Mouse (Mus musculus) kidney, embryonic 16.5 days (tissue): ENCODE results near the gene Tspan31. TPM values are rescaled to one million over a fixed set of nuclear protein-coding genes. Genes with fewer than 3 reads are reported as not detected.

Experiments
- ATAC-seq: fragments of 200-750 bp; cut with Nextera tagmentation; 2 replicates; pipeline ENCODE4 v1.8.0; 2017; ENCODE audit warnings: moderate TSS enrichment; ENCODE audit not compliant: low FRiP score, low TSS enrichment
- H3K27ac ChIP-seq: fragments of 300-500 bp; sonication (generic); 2 replicates; pipeline ENCODE4 v1.5.1; 2014; ENCODE audit warnings: low read length
- H3K27me3 ChIP-seq: fragments of 300-500 bp; sonication (generic); 2 replicates; pipeline ENCODE4 v1.6.1; 2014; ENCODE audit warnings: low read length, control low read depth, mixed read lengths; ENCODE audit not compliant: insufficient read depth
- H3K36me3 ChIP-seq: fragments of 300-500 bp; sonication (generic); 2 replicates; pipeline ENCODE4 v1.6.1; 2014; ENCODE audit warnings: low read length, control low read depth, mixed read lengths; ENCODE audit not compliant: insufficient read depth
- H3K4me1 ChIP-seq: fragments of 300-500 bp; sonication (generic); 2 replicates; pipeline ENCODE4 v1.6.1; 2014; ENCODE audit warnings: low read length, control low read depth, mixed read lengths; ENCODE audit not compliant: insufficient read depth
- H3K4me2 ChIP-seq: fragments of 300-500 bp; sonication (generic); replicated peaks from 2 replicates; pipeline ENCODE4 v1.6.1; 2014; ENCODE audit warnings: low read depth, low read length
- H3K4me3 ChIP-seq: fragments of 300-500 bp; sonication (generic); 2 replicates; pipeline ENCODE4 v1.5.1; 2014; ENCODE audit warnings: mild to moderate bottlenecking, low read length
- H3K9ac ChIP-seq: fragments of 300-500 bp; sonication (generic); replicated peaks from 2 replicates; pipeline ENCODE4 v1.6.1; 2014; ENCODE audit warnings: low read length
- H3K9me3 ChIP-seq: fragments of 300-500 bp; sonication (generic); 2 replicates; pipeline ENCODE4 v1.6.1; 2016; ENCODE audit warnings: low read length, control low read depth
- WGBS: fragments of 180-500 bp; shearing (Covaris S2); extraction: QIAGEN DNeasy Blood & Tissue Kit; methylation state at CpG from one replicate; pipeline ENCODE4 v1.1.7; 2014; 5-methylcytosine and 5-hydroxymethylcytosine counted together
- polyA plus RNA-seq: library from polyadenylated mRNA; unstranded; fragments of >200 nt; fragmentation: Nextera tagmentation; extraction: Ambion mirVana; gene quantifications from 2 replicates; pipeline ENCODE4 v1.2.1, GENCODE M21; 2015

The Tspan31 gene
- polyA plus RNA-seq, 1 experiment from 2014 or later = 205 TPM

GRCm38 (mm10) chr10:127101151-127101550 lies 31.1 kb upstream of the Tspan31 start:
- 81% methylated on average over 6 of the region's 6 CpGs for WGBS
- ATAC-seq = no peak
- no peak overlapping the region for H3K27ac ChIP-seq
- H3K4me2 ChIP-seq = no peak overlapping the region
- H3K9me3 ChIP-seq = no peaks in the 10 kb centered on the region
- no peak overlapping the region for H3K9ac ChIP-seq
- H3K27me3 ChIP-seq = no peaks in the 10 kb centered on the region
- H3K4me1 ChIP-seq = no peaks in the 10 kb centered on the region
- no peak overlapping the region for H3K4me3 ChIP-seq
- peaks cover 16% of the 10 kb centered on the region for H3K36me3 ChIP-seq

- H3K27ac ChIP-seq = no peak overlapping the region
- no peak overlapping the region for H3K4me3 ChIP-seq
- 77% methylated on average over 8 of the region's 8 CpGs for WGBS
- H3K4me2 ChIP-seq = no peak overlapping the region
- ATAC-seq = no peak
- H3K4me1 ChIP-seq = no peaks in the 10 kb centered on the region
- H3K36me3 ChIP-seq = peaks cover 23% of the 10 kb centered on the region
- H3K9me3 ChIP-seq = no peaks in the 10 kb centered on the region
- H3K9ac ChIP-seq = no peak overlapping the region
- no peaks in the 10 kb centered on the region for H3K27me3 ChIP-seq
Measured at GRCm38 (mm10) chr10:127100414-127100813, 30.4 kb upstream of the Tspan31 start.

DNA sequence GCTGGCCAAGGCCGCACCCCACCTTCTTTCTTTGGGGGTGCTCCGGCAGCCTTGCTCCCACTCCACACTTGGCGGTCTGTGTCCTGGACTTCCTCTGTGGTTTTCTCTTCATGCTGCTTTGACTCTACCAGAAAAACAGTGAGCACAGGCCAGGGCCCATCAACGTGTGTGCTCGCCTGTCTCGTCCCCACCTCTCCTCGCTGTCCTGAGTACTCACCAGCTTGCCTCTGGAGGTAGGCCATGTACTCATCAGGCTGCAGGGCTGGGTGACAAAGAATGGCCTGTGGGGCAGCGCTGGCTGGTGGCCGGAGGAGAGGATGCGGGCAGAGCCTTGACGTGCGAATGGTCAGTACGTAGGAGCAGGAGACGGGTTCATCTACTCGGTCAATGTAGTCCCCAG lies 29.8 kb upstream of the Tspan31 start:
- no peaks in the 10 kb centered on the region for H3K27me3 ChIP-seq
- no peaks in the 10 kb centered on the region for H3K4me1 ChIP-seq
- no peak overlapping the region for H3K27ac ChIP-seq
- H3K9me3 ChIP-seq = no peaks in the 10 kb centered on the region
- WGBS = 88% methylated on average over 15 of the region's 15 CpGs
- H3K4me2 ChIP-seq = no peak overlapping the region
- ATAC-seq = no peak
- H3K36me3 ChIP-seq = peaks cover 25% of the 10 kb centered on the region
- no peak overlapping the region for H3K9ac ChIP-seq
- no peak overlapping the region for H3K4me3 ChIP-seq

DNA sequence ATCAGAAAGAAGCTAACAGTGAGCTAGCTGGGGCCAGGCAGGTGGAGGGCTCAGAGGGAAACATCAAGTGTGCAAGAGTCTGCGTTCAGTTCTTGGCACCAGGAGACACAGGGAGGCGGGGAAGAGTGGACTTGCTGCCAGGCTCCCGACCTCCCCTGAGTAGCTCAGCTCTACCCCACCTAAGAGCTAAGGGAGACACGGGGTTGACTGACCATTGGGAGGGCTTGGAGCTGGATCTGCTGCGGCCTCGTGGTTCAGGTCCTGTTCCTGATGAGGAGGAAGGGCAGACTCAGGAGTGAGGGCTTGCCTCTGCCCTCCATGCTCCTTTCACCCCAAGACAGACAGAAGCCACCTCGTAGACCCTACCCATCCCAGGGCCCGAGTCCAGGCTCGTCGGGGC lies 29.1 kb upstream of the Tspan31 start:
- 90% methylated on average over 10 of the region's 10 CpGs for WGBS
- H3K27ac ChIP-seq = no peak overlapping the region
- peaks cover 25% of the 10 kb centered on the region for H3K36me3 ChIP-seq
- no peak for ATAC-seq
- no peaks in the 10 kb centered on the region for H3K4me1 ChIP-seq
- H3K9ac ChIP-seq = no peak overlapping the region
- H3K4me2 ChIP-seq = no peak overlapping the region
- no peak overlapping the region for H3K4me3 ChIP-seq
- no peaks in the 10 kb centered on the region for H3K9me3 ChIP-seq
- H3K27me3 ChIP-seq = no peaks in the 10 kb centered on the region

DNA sequence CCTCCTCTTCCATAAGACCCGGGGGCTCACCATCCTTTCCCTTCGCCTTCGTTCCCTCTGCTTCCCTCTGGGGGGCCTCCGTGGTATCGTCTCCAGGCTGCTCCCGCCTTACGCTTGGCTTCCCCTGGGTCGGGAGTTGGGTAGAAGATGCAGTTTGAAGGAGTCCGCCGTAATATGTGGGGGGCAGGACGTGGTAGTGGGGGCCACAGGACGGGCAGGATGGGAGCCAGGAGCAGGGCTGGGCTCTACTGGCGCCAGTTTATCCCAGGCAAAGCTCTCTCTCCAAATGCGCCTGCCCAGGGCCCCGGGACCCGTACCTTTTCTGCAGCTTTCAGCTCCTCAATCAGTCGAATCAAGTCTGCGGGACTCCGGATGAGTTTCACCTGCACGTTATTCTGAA lies 28.4 kb upstream of the Tspan31 start:
- Histone ChIP-seq H3K4me1 (no peaks in the 10 kb centered on the region), H3K36me3 (peaks cover 25% of the 10 kb centered on the region), H3K4me2 (no peak overlapping the region), H3K27ac (no peak overlapping the region), H3K27me3 (peaks cover 2% of the 10 kb centered on the region), H3K4me3 (no peak overlapping the region), H3K9ac (no peak overlapping the region), H3K9me3 (no peaks in the 10 kb centered on the region)
- WGBS = 80% methylated on average over 20 of the region's 20 CpGs
- ATAC-seq = no peak

- peaks cover 17% of the 10 kb centered on the region for H3K4me1 ChIP-seq
- WGBS = 47% methylated on average over 7 of the region's 7 CpGs
- no peak overlapping the region for H3K9ac ChIP-seq
- H3K4me3 ChIP-seq = no peak overlapping the region
- H3K36me3 ChIP-seq = peaks cover 16% of the 10 kb centered on the region
- H3K4me2 ChIP-seq = no peak overlapping the region
- H3K27ac ChIP-seq = no peak overlapping the region
- H3K27me3 ChIP-seq = peaks cover 43% of the 10 kb centered on the region
- ATAC-seq = no peak
- no peaks in the 10 kb centered on the region for H3K9me3 ChIP-seq
Measured at GRCm38 (mm10) chr10:127094382-127094802, 24.3 kb upstream of the Tspan31 start.

DNA sequence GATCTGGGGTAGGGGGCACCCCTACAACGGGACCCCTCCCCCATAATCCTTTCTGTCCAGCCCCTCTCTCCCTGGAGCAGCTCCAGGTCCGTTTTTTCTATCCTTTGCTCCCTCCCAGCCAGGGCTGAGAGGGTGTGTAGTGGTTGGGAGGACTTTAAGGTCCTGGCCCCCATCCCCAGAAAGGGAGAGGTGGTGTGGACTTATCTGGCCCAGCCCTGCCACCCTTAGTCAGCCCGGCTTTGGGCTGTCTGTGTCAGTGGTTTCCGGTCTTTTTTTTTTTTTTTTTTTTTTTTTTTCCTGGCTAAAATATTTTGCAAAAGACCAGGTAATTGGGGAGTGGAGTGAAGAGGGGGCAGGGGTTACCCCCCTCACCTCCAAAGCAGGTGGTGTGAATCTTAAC lies 22.7 kb upstream of the Tspan31 start:
- Histone ChIP-seq H3K27ac (no peak overlapping the region), H3K9ac (no peak overlapping the region), H3K9me3 (no peaks in the 10 kb centered on the region), H3K4me1 (peaks cover 17% of the 10 kb centered on the region), H3K27me3 (peaks cover 54% of the 10 kb centered on the region), H3K4me3 (no peak overlapping the region), H3K36me3 (peaks cover 13% of the 10 kb centered on the region; the same call in 1 of the 2 replicates), H3K4me2 (no peak overlapping the region)
- 51% methylated on average over 4 of the region's 4 CpGs for whole genome bisulfite sequencing
- ATAC-seq = no peak

DNA sequence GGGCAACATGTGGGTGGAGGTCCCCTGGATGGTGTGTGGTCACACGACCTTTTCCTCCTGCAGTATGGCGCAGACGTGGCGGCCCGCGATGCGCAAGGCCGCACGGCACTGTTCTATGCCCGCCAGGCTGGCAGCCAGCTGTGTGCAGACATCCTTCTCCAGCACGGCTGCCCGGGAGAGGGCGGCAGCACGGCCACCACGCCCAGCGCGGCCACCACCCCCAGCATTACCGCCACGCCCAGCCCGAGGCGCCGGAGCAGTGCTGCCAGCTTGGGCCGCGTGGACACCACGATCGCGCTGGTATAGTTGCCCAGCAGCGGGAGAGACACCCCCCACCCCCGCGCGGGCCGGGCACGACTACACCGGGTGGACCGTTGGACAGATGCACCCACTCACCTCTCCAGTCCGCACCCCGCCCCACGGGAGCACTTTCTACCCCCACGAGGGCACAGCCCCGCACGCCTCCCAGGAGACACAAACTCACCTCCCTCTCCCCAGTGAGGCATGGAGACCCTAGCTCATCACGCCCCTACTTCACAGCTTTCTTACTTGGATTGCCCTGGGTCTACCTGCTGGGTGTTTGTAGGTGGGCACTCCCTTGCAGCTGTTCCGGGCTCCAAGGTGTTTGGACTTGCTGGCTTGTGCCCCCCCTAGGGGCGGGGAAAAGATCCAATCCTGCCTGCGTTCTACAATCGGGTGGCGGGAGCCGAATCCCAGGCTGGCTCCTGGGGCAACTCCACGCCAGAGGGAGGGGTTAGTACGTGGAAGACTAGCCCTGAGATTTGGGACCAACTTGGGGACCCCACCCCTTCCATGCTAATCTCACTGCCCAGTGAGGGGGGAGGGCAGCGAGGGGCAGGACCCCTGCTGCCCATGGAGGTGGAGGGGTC lies 21.7 kb upstream of the Tspan31 start:
- Histone ChIP-seq H3K9me3 (no peaks in the 10 kb centered on the region), H3K36me3 (0 out of 2 replicates have a peak, but pooled peaks cover 9% of the 10 kb centered on the region), H3K9ac (no peak overlapping the region), H3K4me2 (peak overlapping the region; percentile 34), H3K4me1 (peaks cover 17% of the 10 kb centered on the region), H3K27me3 (peaks cover 59% of the 10 kb centered on the region), H3K27ac (no peak overlapping the region), H3K4me3 (peak overlapping the region; percentile 22)
- ATAC-seq = peak; percentile 39
- WGBS = 9% methylated on average over 51 of the region's 51 CpGs

GRCm38 (mm10) chr10:127090560-127091411 lies 20.7 kb upstream of the Tspan31 start:
- peaks cover 17% of the 10 kb centered on the region for H3K4me1 ChIP-seq
- H3K27me3 ChIP-seq = peaks cover 59% of the 10 kb centered on the region
- no peak overlapping the region for H3K27ac ChIP-seq
- H3K4me3 ChIP-seq = peak overlapping the region; percentile 22
- H3K9me3 ChIP-seq = no peaks in the 10 kb centered on the region
- H3K36me3 ChIP-seq = 0 out of 2 replicates have a peak, but pooled peaks cover 6% of the 10 kb centered on the region
- H3K9ac ChIP-seq = no peak overlapping the region
- 5% methylated on average over 57 of the region's 57 CpGs for WGBS
- ATAC-seq = peak; percentile 28
- peak overlapping the region; percentile 34 for H3K4me2 ChIP-seq
